Mouse (Mus musculus) MEL (cell line): Measurements from ENCODE around the gene Slc22a20. TPM values are rescaled to one million over a fixed set of nuclear protein-coding genes. Genes with fewer than 3 reads are reported as not detected.

Experiments
- DNase-seq: peaks from one replicate; pipeline ENCODE4 v3.0.0; 2011; ENCODE audit warnings: low read depth, low spot score
- H3K27ac ChIP-seq: 2 replicates; pipeline ENCODE4 v1.5.1; 2012; ENCODE audit warnings: low read depth, mild to moderate bottlenecking, control low read depth, low read length, moderate library complexity; ENCODE audit not compliant: control insufficient read depth
- H3K27me3 ChIP-seq, 2 experiments: fragments of 150-350 bp in 1 of 2; sonication (generic) in 1 of 2; 2 replicates each; pipeline ENCODE4 v1.6.1; 2012; ENCODE audit warnings: low read length in 2 of 2, mild to moderate bottlenecking in 2 of 2, improper control_type of control experiment in 1 of 2, moderate library complexity in 1 of 2; ENCODE audit not compliant: insufficient read depth in 2 of 2, control insufficient read depth in 1 of 2
- H3K36me3 ChIP-seq, 2 experiments: 2 replicates each; pipeline ENCODE4 v1.6.1; 2012 to 2014; ENCODE audit warnings: low read length in 2 of 2, improper control_type of control experiment in 1 of 2, inconsistent platforms in 1 of 2, mild to moderate bottlenecking in 1 of 2; ENCODE audit not compliant: insufficient read depth in 2 of 2, control insufficient read depth in 1 of 2
- H3K4me1 ChIP-seq, 2 experiments: fragments of 150-350 bp in 1 of 2; sonication (generic) in 1 of 2; 2 replicates each; pipeline ENCODE4 v1.6.1; 2012; ENCODE audit warnings: low read length in 2 of 2, improper control_type of control experiment in 1 of 2, mild to moderate bottlenecking in 1 of 2; ENCODE audit not compliant: insufficient read depth in 2 of 2, control insufficient read depth in 1 of 2
- H3K4me3 ChIP-seq, 2 experiments: fragments of 150-350 bp in 1 of 2; sonication (generic) in 1 of 2; 2 replicates each; pipeline ENCODE4 v1.5.1; 2012; ENCODE audit warnings: low read depth in 2 of 2, low read length in 2 of 2, mild to moderate bottlenecking in 2 of 2, moderate library complexity in 2 of 2, control low read depth in 1 of 2, improper control_type of control experiment in 1 of 2; ENCODE audit not compliant: control insufficient read depth in 1 of 2, insufficient read depth in 1 of 2
- H3K79me2 ChIP-seq: 2 replicates; pipeline ENCODE4 v1.6.1; 2012; ENCODE audit warnings: mild to moderate bottlenecking, low read length, moderate library complexity; ENCODE audit not compliant: control insufficient read depth, poor library complexity, insufficient read depth
- H3K9ac ChIP-seq: 2 replicates; pipeline ENCODE4 v1.6.1; 2012; ENCODE audit warnings: low read depth, mild to moderate bottlenecking, control low read depth, low read length, moderate library complexity; ENCODE audit not compliant: control insufficient read depth, poor library complexity, severe bottlenecking
- H3K9me3 ChIP-seq: fragments of 150-350 bp; sonication (generic); replicated peaks from 2 replicates; pipeline ENCODE4 v1.6.1; 2012; ENCODE audit warnings: mild to moderate bottlenecking, low read length, improper control_type of control experiment, moderate library complexity; ENCODE audit not compliant: insufficient read depth
- CTCF ChIP-seq, 3 experiments: IDR thresholded peaks in 2 of 3; conservative IDR thresholded peaks in 1 of 3; 2 replicates each; pipeline ENCODE4 v1.5.1; 2011 to 2012; ENCODE audit warnings: low read length in 3 of 3, low read depth in 2 of 3, mild to moderate bottlenecking in 2 of 3, improper control_type of control experiment in 1 of 3, inconsistent platforms in 1 of 3, mixed read lengths in 1 of 3, moderate library complexity in 1 of 3; ENCODE audit not compliant: control insufficient read depth in 1 of 3, insufficient read depth in 1 of 3, poor library complexity in 1 of 3, severe bottlenecking in 1 of 3
- E2F4 ChIP-seq: IDR thresholded peaks from 2 replicates; pipeline ENCODE4 v1.6.1; 2011; ENCODE audit warnings: low read depth, low read length, improper control_type of control experiment, borderline replicate concordance
- ETS1 ChIP-seq: IDR thresholded peaks from 2 replicates; pipeline ENCODE4 v1.6.1; 2012; ENCODE audit warnings: low read depth, mild to moderate bottlenecking, inconsistent platforms, low read length, improper control_type of control experiment, moderate library complexity
- GABPA ChIP-seq: IDR thresholded peaks from 2 replicates; pipeline ENCODE4 v1.6.1; 2012; ENCODE audit warnings: low read depth, mild to moderate bottlenecking, inconsistent platforms, low read length, improper control_type of control experiment, moderate library complexity
- JUND ChIP-seq: IDR thresholded peaks from 2 replicates; pipeline ENCODE4 v1.6.1; 2011; ENCODE audit warnings: low read depth, mild to moderate bottlenecking, improper control_type of control experiment, low read length
- KAT2A ChIP-seq: conservative IDR thresholded peaks from 2 replicates; pipeline ENCODE4 v1.6.1; 2012; ENCODE audit warnings: low read depth, low read length, improper control_type of control experiment, inconsistent platforms
- MYB ChIP-seq: IDR thresholded peaks from 2 replicates; pipeline ENCODE4 v1.6.1; 2011; ENCODE audit warnings: mild to moderate bottlenecking, low read depth, low read length, improper control_type of control experiment
- NRF1 ChIP-seq: IDR thresholded peaks from 2 replicates; pipeline ENCODE4 v1.6.1; 2014; ENCODE audit warnings: low read depth, mild to moderate bottlenecking, inconsistent platforms, low read length, improper control_type of control experiment, moderate library complexity; ENCODE audit not compliant: poor library complexity, insufficient read depth, severe bottlenecking
- POLR2AphosphoS2 ChIP-seq: IDR thresholded peaks from 2 replicates; pipeline ENCODE4 v1.6.1; 2011; ENCODE audit warnings: low read length, improper control_type of control experiment
- POLR2AphosphoS5 ChIP-seq: IDR thresholded peaks from 2 replicates; pipeline ENCODE4 v1.6.1; 2012; ENCODE audit warnings: low read depth, borderline replicate concordance, mild to moderate bottlenecking, inconsistent platforms, low read length, moderate library complexity, mixed read lengths
- RAD21 ChIP-seq: IDR thresholded peaks from 2 replicates; pipeline ENCODE4 v1.6.1; 2011; ENCODE audit warnings: mild to moderate bottlenecking, low read depth, low read length, improper control_type of control experiment
- RCOR1 ChIP-seq: IDR thresholded peaks from 2 replicates; pipeline ENCODE4 v1.6.1; 2012; ENCODE audit warnings: low read depth, mild to moderate bottlenecking, inconsistent platforms, low read length, improper control_type of control experiment
- SMC3 ChIP-seq: IDR thresholded peaks from 2 replicates; pipeline ENCODE4 v1.6.1; 2011; ENCODE audit warnings: low read depth, low read length, improper control_type of control experiment
- TAL1 ChIP-seq: IDR thresholded peaks from 2 replicates; pipeline ENCODE4 v1.6.1; 2012; ENCODE audit warnings: mild to moderate bottlenecking, inconsistent platforms, low read length, moderate library complexity, mixed read lengths
- TBP ChIP-seq: IDR thresholded peaks from 2 replicates; pipeline ENCODE4 v1.8.0; 2011; ENCODE audit warnings: low read depth, low read length, improper control_type of control experiment
- ZC3H11A ChIP-seq: IDR thresholded peaks from 2 replicates; pipeline ENCODE4 v1.6.1; 2012; ENCODE audit warnings: low read depth, mild to moderate bottlenecking, inconsistent platforms, low read length, improper control_type of control experiment
- polyA plus RNA-seq, 2 experiments: library from polyadenylated mRNA; stranded (reverse) in 1 of 2; unstranded in 1 of 2; fragments of >175 nt in 1 of 2; fragments of >200 nt in 1 of 2; gene quantifications; 2 replicates each; pipeline versions ENCODE4 v1.2.1 to v1.2.4; 2012; ENCODE audit warnings: low replicate concordance in 2 of 2, low read depth in 1 of 2; ENCODE audit not compliant: insufficient read length in 2 of 2, insufficient read depth in 1 of 2, missing spikeins in 1 of 2
- total RNA-seq: library from RNA; depleted of rRNA; stranded (reverse); fragments of 300-350 nt; gene quantifications from 2 replicates; pipeline ENCODE4 v1.2.3, GENCODE M21; 2012

Gene Slc22a20
- total and polyA plus RNA-seq, 3 experiments = not detected

DNA sequence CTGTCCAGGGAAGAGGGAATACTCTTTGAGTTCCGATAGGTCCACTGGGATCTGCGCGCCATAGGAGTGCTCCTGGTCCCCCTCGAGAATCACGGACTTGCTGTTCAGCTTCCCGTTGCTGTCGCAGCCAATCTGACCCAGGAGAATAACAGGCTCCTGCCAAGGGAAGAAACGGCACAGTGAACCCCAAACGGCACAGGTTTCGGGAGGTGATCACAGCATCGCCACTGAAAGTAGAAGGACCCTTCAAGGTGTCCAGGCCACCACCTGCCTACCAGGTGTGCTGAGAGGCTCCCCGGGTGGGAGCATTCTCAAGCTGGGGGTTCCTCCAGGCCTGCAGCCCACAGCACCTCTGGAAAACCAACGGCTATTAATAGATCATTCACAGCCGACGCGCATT, 34.3 kb downstream of the Slc22a20 start:
- Histone ChIP-seq H3K79me2 (no peaks in the 10 kb centered on the region), H3K27me3 (no peaks in the 10 kb centered on the region), H3K4me1 (no peaks in the 10 kb centered on the region), H3K9ac (no peak overlapping the region), H3K9me3 (no peaks in the 10 kb centered on the region), H3K27ac (no peak overlapping the region), H3K36me3 (peaks cover 0 to 13% of the 10 kb centered on the region in 2 experiments; a peak in 2 of 4 replicates), H3K4me3 (no peak overlapping the region)
- DNase-seq = no peak
- no peak for TF ChIP-seq JUND
- no peak for TF ChIP-seq ZC3H11A
- no peak for TF ChIP-seq POLR2AphosphoS2
- TF ChIP-seq RCOR1 = no peak

DNA sequence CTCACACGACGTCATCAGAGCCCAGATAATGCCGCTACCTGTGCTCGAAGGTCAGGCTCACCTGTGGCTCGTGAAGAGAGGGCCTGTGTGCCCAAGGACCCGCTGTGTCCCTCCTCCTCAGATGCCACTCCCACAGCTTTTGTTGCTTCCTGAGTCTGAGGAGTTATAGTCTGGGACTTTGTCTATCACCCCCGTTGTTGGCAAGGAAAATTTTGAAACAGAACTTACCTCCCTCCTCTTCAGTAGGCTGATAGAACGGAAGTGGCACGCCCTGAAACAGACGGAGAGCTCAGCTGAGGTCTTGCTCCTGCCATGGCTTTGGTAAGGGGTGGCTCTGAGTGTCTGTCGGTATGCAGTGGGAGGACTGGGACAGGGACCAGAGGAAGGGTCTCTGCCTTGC, 35.7 kb downstream of the Slc22a20 start:
- H3K4me3 ChIP-seq = no peak overlapping the region
- H3K9ac ChIP-seq = no peak overlapping the region
- no peak for DNase-seq
- no peaks in the 10 kb centered on the region for H3K9me3 ChIP-seq
- peaks cover 0 to 7% of the 10 kb centered on the region in 2 experiments; a peak in 2 of 4 replicates for H3K36me3 ChIP-seq
- no peaks in the 10 kb centered on the region for H3K79me2 ChIP-seq
- H3K27me3 ChIP-seq = no peaks in the 10 kb centered on the region
- no peaks in the 10 kb centered on the region for H3K4me1 ChIP-seq
- no peak for TF ChIP-seq GABPA
- TF ChIP-seq SMC3 = no peak
- no peak for TF ChIP-seq ETS1
- TF ChIP-seq CTCF (IDR thresholded peaks at IDR 0.05 in 2 of 3, conservative IDR thresholded peaks at IDR 0.05 in 1 of 3; ENCODE audit: control insufficient read depth in 1 of 3, insufficient read depth in 1 of 3, low read depth in 2 of 3, low read length in 3 of 3, poor library complexity in 1 of 3, severe bottlenecking in 1 of 3) = no peak
- TF ChIP-seq RCOR1 = no peak
- TF ChIP-seq ZC3H11A = no peak
- H3K27ac ChIP-seq = no peak overlapping the region

- H3K9me3 ChIP-seq = no peaks in the 10 kb centered on the region
- TF ChIP-seq GABPA (no peak), E2F4 (no peak), TAL1 (no peak), RAD21 (no peak), KAT2A (no peak), CTCF (IDR thresholded peaks at IDR 0.05 in 2 of 3, conservative IDR thresholded peaks at IDR 0.05 in 1 of 3; ENCODE audit: control insufficient read depth in 1 of 3, insufficient read depth in 1 of 3, low read depth in 2 of 3, low read length in 3 of 3, poor library complexity in 1 of 3, severe bottlenecking in 1 of 3) (no peak), MYB (no peak), NRF1 (no peak), TBP (no peak), POLR2AphosphoS5 (no peak), RCOR1 (no peak)
- TF ChIP-seq, all 39 proteins: peak for 0
- DNase-seq = no peak
- Histone ChIP-seq H3K4me1 (no peaks in the 10 kb centered on the region), H3K9ac (no peak overlapping the region), H3K27ac (no peak overlapping the region), H3K36me3 (peaks cover 0 to 6% of the 10 kb centered on the region in 2 experiments; a peak in 2 of 4 replicates), H3K79me2 (no peaks in the 10 kb centered on the region), H3K4me3 (no peak overlapping the region), H3K27me3 (no peaks in the 10 kb centered on the region)
These were observed 40.1 kb downstream of the Slc22a20 start for GRCm38 (mm10) chr19:5945891-5946290.
